Mouse (Mus musculus) adipocyte (in vitro differentiated cells): ENCODE data around the gene Olfr809.

Source experiments
- DNase-seq: peaks from one replicate; pipeline ENCODE4 v3.0.0-alpha.2; 2016; ENCODE audit warnings: low spot score

Olfr809 gene

GRCm38 (mm10) chr10:129774338-129774737 is at the start of gene Olfr809:
Gene Olfr809, plus strand, starts transcription at chr10:129774638.
- no peak for DNase-seq

DNA sequence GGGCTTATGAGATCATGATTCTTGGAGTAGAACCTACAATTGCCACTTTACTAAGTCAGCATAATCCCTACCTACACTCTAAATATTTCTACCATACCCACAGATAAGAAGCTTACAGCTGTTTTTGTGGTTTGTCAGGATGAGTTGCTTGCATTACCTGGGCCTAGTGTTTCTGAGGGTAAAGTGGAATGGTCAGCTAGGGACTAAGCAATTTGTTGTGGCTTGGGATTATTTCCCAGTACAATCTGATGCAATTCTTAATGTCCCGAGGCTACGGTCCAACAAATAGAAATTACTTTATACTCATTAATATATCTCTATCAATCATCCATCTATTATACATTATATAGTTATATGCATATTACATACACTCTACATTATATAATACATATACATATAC is 45.2 kb upstream of the Olfr809 start, which contains the start of gene Olfr805:
Gene Olfr805, minus strand, starts transcription at position 101 of the 400 bp plus-strand sequence.
- no peak for DNase-seq

- no peak for DNase-seq
Observed at GRCm38 (mm10) chr10:129741821-129742220, 32.6 kb upstream of the Olfr809 start, which contains the start of gene Olfr806. Gene Olfr806, minus strand, starts transcription at chr10:129741921.

GRCm38 (mm10) chr10:129757693-129758092 is 16.7 kb upstream of the Olfr809 start, which contains the start of gene Olfr807:
Gene Olfr807, minus strand, starts transcription at chr10:129757793.
- DNase-seq, result no peak

DNA sequence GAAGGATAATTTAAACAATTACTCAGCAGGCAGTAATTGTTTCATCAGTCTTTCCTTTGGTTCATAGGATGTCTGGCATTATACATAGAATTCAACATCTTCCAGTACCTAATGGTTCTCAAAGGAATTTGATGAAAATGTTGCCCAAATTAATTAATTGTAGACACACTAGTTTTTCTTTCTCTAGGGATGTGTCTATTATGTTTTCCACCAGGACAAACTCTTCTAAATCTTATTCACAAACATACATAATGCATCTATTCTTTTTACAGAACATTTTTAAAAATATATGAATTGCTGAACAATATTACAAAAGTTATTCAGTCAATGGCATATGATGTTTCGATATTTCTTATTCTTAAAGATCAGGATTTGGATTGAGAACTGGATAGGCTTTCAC is 9.3 kb upstream of the Olfr809 start, which contains the start of gene Olfr808:
Gene Olfr808, plus strand, starts transcription at position 301 of the 400 bp plus-strand sequence.
- DNase-seq, result no peak

DNA sequence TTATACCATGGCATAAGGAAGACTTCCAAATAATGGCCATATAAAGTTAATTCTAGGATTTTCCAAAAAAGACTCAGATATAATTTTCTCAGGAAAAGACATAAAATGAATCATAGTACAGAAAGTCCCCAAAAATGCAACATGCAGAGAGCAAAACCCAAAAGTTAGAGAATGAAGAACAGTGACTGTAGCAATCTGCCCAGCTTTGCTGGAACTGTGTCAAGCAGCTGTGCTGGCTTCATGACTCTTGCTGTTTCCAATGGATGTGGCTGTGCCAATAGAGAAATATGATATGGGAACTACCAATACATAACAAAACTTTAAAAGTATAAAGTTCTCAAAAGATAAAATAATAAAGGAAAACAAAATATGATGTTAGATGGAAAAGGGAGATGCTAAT is 3.7 kb downstream of the Olfr809 start:
- no peak for DNase-seq

- DNase-seq, result no peak
Observed at GRCm38 (mm10) chr10:129794817-129795216, 20.4 kb downstream of the Olfr809 start, which contains the start of gene Olfr810. Gene Olfr810, minus strand, starts transcription at chr10:129794917.

GRCm38 (mm10) chr10:129804296-129804695 is 29.9 kb downstream of the Olfr809 start, which contains the start of gene Olfr811:
Gene Olfr811, minus strand, starts transcription at chr10:129804396.
- DNase-seq, result no peak
